Mouse (Mus musculus): ENCODE data around the gene Grid1. TPM values are rescaled to one million over a fixed set of nuclear protein-coding genes. Genes with fewer than 3 reads are reported as not detected.
A peak's percentile ranks its signal among the peaks of the same experiment; 100 is the strongest.

Grid1 gene
- polyA plus RNA-seq, 2 experiments: 0.04 TPM; not detected in 1

GRCm38 (mm10) chr14:35152450-35152849 is 332.5 kb downstream of the Grid1 start:
- Histone ChIP-seq H3K9ac (replicated peaks) (no peak overlapping the region), H3K4me2 (ENCODE audit: low read depth) (no peak overlapping the region), H3K27me3 (ENCODE audit: control insufficient read depth, insufficient read depth, low read length) (no peaks in the 10 kb centered on the region), H3K36me3 (replicated peaks; ENCODE audit: control insufficient read depth, insufficient read depth, low read depth) (no peaks in the 10 kb centered on the region), H3K4me1 (replicated peaks; ENCODE audit: control insufficient read depth in 2 of 2, insufficient read depth in 2 of 2, low read length in 1 of 2) (peaks cover 0 to 4% of the 10 kb centered on the region in 2 experiments; a peak in 2 of 4 replicates), H3K27ac (no peak overlapping the region), H3K4me3 (ENCODE audit: insufficient read depth in 1 of 2, low read depth in 2 of 2, low read length in 2 of 2) (no peak overlapping the region), H3K9me3 (ENCODE audit: control insufficient read depth, low read length) (no peaks in the 10 kb centered on the region; the same call in 1 of the 2 replicates)
- WGBS (ENCODE audit: insufficient replicate concordance): 66% methylated on average over 3 of the region's 3 CpGs
- no peak for DNase-seq (ENCODE audit: low read depth in 3 of 3, low spot score in 3 of 3)
- no peak for ATAC-seq (ENCODE audit: insufficient read depth)
- TF ChIP-seq CTCF (IDR thresholded peaks at IDR 0.05; ENCODE audit: low read depth) (no peak), EP300 (IDR thresholded peaks at IDR 0.05; ENCODE audit: low read depth) (no peak)

GRCm38 (mm10) chr14:35153701-35154277 is 333.9 kb downstream of the Grid1 start:
- H3K4me2 ChIP-seq (ENCODE audit: low read depth): no peak overlapping the region
- peaks cover 0 to 4% of the 10 kb centered on the region in 2 experiments; a peak in 2 of 4 replicates for H3K4me1 ChIP-seq (replicated peaks; ENCODE audit: control insufficient read depth in 2 of 2, insufficient read depth in 2 of 2, low read length in 1 of 2)
- no peak overlapping the region for H3K4me3 ChIP-seq (ENCODE audit: insufficient read depth in 1 of 2, low read depth in 2 of 2, low read length in 2 of 2)
- H3K9me3 ChIP-seq (ENCODE audit: control insufficient read depth, low read length): no peaks in the 10 kb centered on the region; the same call in 1 of the 2 replicates
- ATAC-seq (ENCODE audit: insufficient read depth): no peak
- H3K36me3 ChIP-seq (replicated peaks; ENCODE audit: control insufficient read depth, insufficient read depth, low read depth): no peaks in the 10 kb centered on the region
- no peaks in the 10 kb centered on the region for H3K27me3 ChIP-seq (ENCODE audit: control insufficient read depth, insufficient read depth, low read length)
- WGBS (ENCODE audit: insufficient replicate concordance): 37% methylated on average over 3 of the region's 3 CpGs
- no peak for DNase-seq (ENCODE audit: low read depth in 3 of 3, low spot score in 3 of 3)
- no peak overlapping the region for H3K27ac ChIP-seq
- no peak for TF ChIP-seq EP300 (IDR thresholded peaks at IDR 0.05; ENCODE audit: low read depth)
- TF ChIP-seq CTCF (IDR thresholded peaks at IDR 0.05; ENCODE audit: low read depth): no peak
- H3K9ac ChIP-seq (replicated peaks): no peak overlapping the region

- Histone ChIP-seq H3K9me3 (ENCODE audit: control insufficient read depth, low read length) (no peaks in the 10 kb centered on the region; the same call in 1 of the 2 replicates), H3K4me2 (ENCODE audit: low read depth) (no peak overlapping the region), H3K27me3 (ENCODE audit: control insufficient read depth, insufficient read depth, low read length) (no peaks in the 10 kb centered on the region), H3K27ac (no peak overlapping the region), H3K4me3 (ENCODE audit: insufficient read depth in 1 of 2, low read depth in 2 of 2, low read length in 2 of 2) (no peak overlapping the region), H3K36me3 (replicated peaks; ENCODE audit: control insufficient read depth, insufficient read depth, low read depth) (no peaks in the 10 kb centered on the region), H3K4me1 (replicated peaks; ENCODE audit: control insufficient read depth in 2 of 2, insufficient read depth in 2 of 2, low read length in 1 of 2) (peaks cover 0 to 6% of the 10 kb centered on the region in 2 experiments; a peak in 2 of 4 replicates), H3K9ac (replicated peaks) (no peak overlapping the region)
- DNase-seq (ENCODE audit: low read depth in 3 of 3, low spot score in 3 of 3) (peak in 1 of 3 experiments; percentile 11), ATAC-seq (ENCODE audit: insufficient read depth) (peak; percentile 33; the same call in 1 of the 2 replicates)
- TF ChIP-seq CTCF (IDR thresholded peaks at IDR 0.05; ENCODE audit: low read depth) (no peak), EP300 (IDR thresholded peaks at IDR 0.05; ENCODE audit: low read depth) (no peak)
- WGBS (ENCODE audit: insufficient replicate concordance): 44% methylated on average over 3 of the region's 3 CpGs
These were observed 334.5 kb downstream of the Grid1 start for GRCm38 (mm10) chr14:35154364-35154763.

- TF ChIP-seq CTCF (IDR thresholded peaks at IDR 0.05; ENCODE audit: low read depth) (no peak), EP300 (IDR thresholded peaks at IDR 0.05; ENCODE audit: low read depth) (no peak)
- no peaks in the 10 kb centered on the region for H3K36me3 ChIP-seq (replicated peaks; ENCODE audit: control insufficient read depth, insufficient read depth, low read depth)
- H3K27ac ChIP-seq: no peak overlapping the region
- no peaks in the 10 kb centered on the region for H3K9me3 ChIP-seq (ENCODE audit: control insufficient read depth, low read length)
- 52% methylated on average over 7 of the region's 7 CpGs for WGBS (ENCODE audit: insufficient replicate concordance)
- H3K4me2 ChIP-seq (ENCODE audit: low read depth): no peak overlapping the region
- ATAC-seq (ENCODE audit: insufficient read depth) (no peak), DNase-seq (ENCODE audit: low read depth in 3 of 3, low spot score in 3 of 3) (no peak)
- peaks cover 0 to 6% of the 10 kb centered on the region in 2 experiments; a peak in 2 of 4 replicates for H3K4me1 ChIP-seq (replicated peaks; ENCODE audit: control insufficient read depth in 2 of 2, insufficient read depth in 2 of 2, low read length in 1 of 2)
- H3K9ac ChIP-seq (replicated peaks): no peak overlapping the region
- no peaks in the 10 kb centered on the region for H3K27me3 ChIP-seq (ENCODE audit: control insufficient read depth, insufficient read depth, low read length)
- no peak overlapping the region for H3K4me3 ChIP-seq (ENCODE audit: insufficient read depth in 1 of 2, low read depth in 2 of 2, low read length in 2 of 2)
These were observed 337.3 kb downstream of the Grid1 start for GRCm38 (mm10) chr14:35157069-35157655.

- Histone ChIP-seq H3K4me1 (replicated peaks; ENCODE audit: control insufficient read depth in 2 of 2, insufficient read depth in 2 of 2, low read length in 1 of 2) (peaks cover 0 to 2% of the 10 kb centered on the region in 2 experiments; a peak in 2 of 4 replicates), H3K4me2 (ENCODE audit: low read depth) (no peak overlapping the region), H3K27ac (no peak overlapping the region), H3K36me3 (replicated peaks; ENCODE audit: control insufficient read depth, insufficient read depth, low read depth) (no peaks in the 10 kb centered on the region), H3K27me3 (ENCODE audit: control insufficient read depth, insufficient read depth, low read length) (no peaks in the 10 kb centered on the region), H3K4me3 (ENCODE audit: insufficient read depth in 1 of 2, low read depth in 2 of 2, low read length in 2 of 2) (no peak overlapping the region), H3K9me3 (ENCODE audit: control insufficient read depth, low read length) (no peaks in the 10 kb centered on the region), H3K9ac (replicated peaks) (no peak overlapping the region)
- WGBS (ENCODE audit: insufficient replicate concordance): 66% methylated on average over 2 of the region's 2 CpGs
- no peak for DNase-seq (ENCODE audit: low read depth in 3 of 3, low spot score in 3 of 3)
- no peak for ATAC-seq (ENCODE audit: insufficient read depth)
- TF ChIP-seq EP300 (IDR thresholded peaks at IDR 0.05; ENCODE audit: low read depth) (no peak), CTCF (IDR thresholded peaks at IDR 0.05; ENCODE audit: low read depth) (no peak)
These were observed 339.4 kb downstream of the Grid1 start for GRCm38 (mm10) chr14:35159296-35159695.
